Mouse (Mus musculus): Measurements from ENCODE around the gene Sun1. TPM values are rescaled to one million over a fixed set of nuclear protein-coding genes. Genes with fewer than 3 reads are reported as not detected.

Gene Sun1
- total RNA-seq (2023), result 75.1 TPM

DNA sequence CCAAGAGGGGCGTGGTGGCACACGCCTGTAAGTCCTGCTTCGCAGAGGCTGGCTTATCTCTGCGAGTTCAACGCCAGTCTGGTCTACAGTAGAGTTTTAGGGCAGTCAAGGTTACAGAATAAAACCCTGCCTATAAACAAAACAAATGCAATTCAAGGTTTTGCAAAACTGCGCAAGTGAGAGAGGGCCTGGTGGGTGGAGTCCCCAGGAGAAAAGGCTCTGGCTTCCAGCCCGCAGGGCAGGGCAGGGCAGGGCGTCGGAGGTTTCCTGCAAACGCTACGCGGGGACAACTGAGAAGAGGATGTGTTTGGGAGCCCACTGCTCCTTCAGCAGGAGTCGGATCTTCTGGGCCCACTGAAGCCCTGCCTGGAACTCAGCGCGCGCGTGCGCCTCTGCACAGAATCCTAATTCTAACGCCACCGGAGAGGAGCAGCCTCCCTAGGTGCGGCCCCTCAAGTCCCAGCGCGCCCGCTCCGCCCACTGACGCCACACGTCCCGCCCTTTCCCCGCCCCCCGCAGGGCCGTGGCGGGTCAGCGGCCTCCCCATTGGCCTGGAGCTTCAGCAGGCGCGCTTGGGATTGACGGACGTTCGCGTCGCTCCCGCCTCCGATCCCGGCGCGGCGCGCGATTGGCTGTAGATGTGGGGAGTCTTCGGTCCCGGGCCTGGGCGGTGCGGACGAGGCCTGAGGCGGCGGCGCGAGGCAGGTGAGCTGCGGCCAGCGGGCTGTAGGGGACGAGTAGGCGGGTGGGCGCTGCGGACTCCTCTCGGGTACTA lies at the start of gene Sun1:
TSS of gene Sun1 (plus strand) at position 643 of the 775 bp plus-strand sequence.

DNA sequence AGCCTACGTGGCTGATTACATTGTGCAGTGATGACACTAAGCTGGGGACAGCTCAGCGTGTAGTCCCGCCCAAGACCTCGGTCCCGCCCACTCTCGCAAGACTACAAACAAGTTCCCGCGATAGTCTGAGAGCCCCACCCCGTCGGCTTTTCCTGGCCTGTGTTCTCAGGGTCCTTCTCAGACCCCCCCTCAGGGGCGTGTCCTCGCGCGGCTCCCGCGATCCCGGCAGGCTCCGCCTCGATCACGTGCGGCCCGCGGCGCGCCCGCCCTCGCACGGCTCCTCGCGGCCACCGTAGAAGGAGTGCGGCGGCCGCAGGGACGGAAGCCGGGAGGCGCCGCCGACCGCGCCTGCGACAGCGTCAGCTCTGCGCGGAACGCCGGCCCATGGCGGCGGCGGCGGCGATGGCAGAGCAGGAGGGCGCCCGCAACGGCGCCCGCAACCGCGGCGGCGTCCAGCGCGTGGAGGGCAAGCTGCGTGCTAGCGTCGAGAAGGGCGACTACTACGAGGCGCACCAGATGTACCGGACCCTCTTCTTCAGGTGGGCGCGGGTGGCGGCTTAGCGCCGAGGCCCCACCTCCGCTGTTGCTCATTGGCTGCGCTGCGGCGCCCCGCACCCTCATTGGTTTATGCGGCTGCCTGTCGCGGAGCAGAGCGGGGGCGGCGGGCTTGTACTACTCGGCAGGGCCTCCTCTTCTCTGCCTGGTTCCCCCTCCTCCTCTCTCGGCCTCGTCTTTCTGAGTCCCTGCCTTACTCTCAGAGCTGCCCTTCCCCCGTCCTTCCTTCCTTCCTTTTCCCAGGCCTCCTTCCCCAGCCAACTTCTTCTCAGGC lies 51.9 kb downstream of the Sun1 start, which contains the start of gene Get4:
TSS of gene Get4 (plus strand) at position 244 of the 829 bp plus-strand sequence.

Other genes with a start within 250 kb of the Sun1 start
- not detected for gene Pdgfa, start 203.3 kb upstream of the Sun1 start, total RNA-seq (2023)
- 0.52 TPM for gene Prkar1b, start 50.6 kb upstream of the Sun1 start, total RNA-seq (2023)
- 25.4 TPM for gene Dnaaf5, start 50.4 kb upstream of the Sun1 start, total RNA-seq (2023)
- 36.8 TPM for gene Get4, start 51.7 kb downstream of the Sun1 start, total RNA-seq (2023)
- 2.6 TPM for gene Adap1, start 125.0 kb downstream of the Sun1 start, total RNA-seq (2023)
- 17.8 TPM for gene Cox19, start 150.8 kb downstream of the Sun1 start, total RNA-seq (2023)
- not detected for gene Cyp2w1, start 152.0 kb downstream of the Sun1 start, total RNA-seq (2023)
- gene Gpr146, start 177.1 kb downstream of the Sun1 start, total RNA-seq (2023), result 28.8 TPM
- not detected for gene C130050O18Rik, start 204.6 kb downstream of the Sun1 start, total RNA-seq (2023)
- gene Gper1, start 222.5 kb downstream of the Sun1 start, total RNA-seq (2023), result not detected